ENCODE assay signal across 29 mouse cellular contexts in the genomic region with DNA sequence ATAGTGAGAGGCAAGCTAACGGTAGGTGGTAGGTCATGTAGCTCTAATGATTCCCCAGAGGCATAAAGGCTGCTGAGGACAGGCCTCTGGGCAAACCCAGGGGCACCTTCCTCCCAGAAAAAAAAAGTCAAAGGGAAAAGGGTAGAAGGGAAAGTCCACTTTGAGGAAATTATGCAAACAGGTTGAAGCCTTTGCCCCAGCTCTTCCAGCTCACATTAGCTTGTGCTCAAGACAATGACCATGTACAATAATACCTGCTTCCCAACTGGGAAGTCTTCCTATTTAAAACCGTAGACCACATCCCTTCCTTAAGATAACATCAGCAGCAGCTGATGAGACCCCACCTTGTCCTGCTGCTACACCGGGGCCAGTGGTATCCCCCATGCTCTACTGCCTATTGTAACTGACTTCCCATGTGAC.
DNase-seq lines count a peak whose midpoint lies in the region; ATAC-seq and TF ChIP-seq lines count a peak whose summit lies in the region.
"Had no signal": no experiment of that assay in that cellular context is flagged by ENCODE, and none has a peak within 500 bp of the region (broad histone marks: within the 10 kb centered on the region; RNA-seq: fewer than 3 reads in every experiment).

No protein-coding gene starts in this region.

- H3K27ac ChIP-seq in heart, adult 2 months = peak overlapping the region; percentile 71
- H3K27ac ChIP-seq in kidney, embryonic 15.5 days = no peak overlapping the region
- H3K27ac ChIP-seq in liver, adult 2 months (replicated peaks; ENCODE audit: insufficient read depth, low read depth, low read length) = no peak overlapping the region
- no peak overlapping the region for H3K27ac ChIP-seq in left cerebral cortex, adult 2 months
- H3K27ac ChIP-seq: embryonic facial prominence, embryonic 12.5 days; forebrain, embryonic 15.5 days; hindbrain, embryonic 10.5 days; hindbrain, embryonic 15.5 days; limb, embryonic 12.5 days; liver, embryonic 12.5 days; macrophage; neural tube, embryonic 15.5 days; stomach, embryonic 15.5 days had no signal

- no peaks in the 10 kb centered on the region for H3K9me3 ChIP-seq in kidney, embryonic 15.5 days (replicated peaks)
- H3K9me3 ChIP-seq: embryonic facial prominence, embryonic 12.5 days; forebrain, embryonic 15.5 days; hindbrain, embryonic 10.5 days; hindbrain, embryonic 15.5 days; limb, embryonic 12.5 days; liver, embryonic 12.5 days; neural tube, embryonic 15.5 days; stomach, embryonic 15.5 days had no signal

- no peak; the same call in 1 of the 2 replicates for TF ChIP-seq POLR2A in heart, adult 2 months (IDR thresholded peaks at IDR 0.05; ENCODE audit: insufficient read depth, low read depth, low read length)
- no peak for TF ChIP-seq POLR2A in liver, adult 2 months (IDR thresholded peaks at IDR 0.05; ENCODE audit: extremely low read depth, insufficient read depth, low read length)

- no peak overlapping the region for H3K9ac ChIP-seq in heart, adult 2 months (ENCODE audit: low read depth, low read length)
- no peak overlapping the region for H3K9ac ChIP-seq in kidney, embryonic 15.5 days
- no peak overlapping the region for H3K9ac ChIP-seq in liver, adult 2 months (ENCODE audit: low read depth, low read length)
- H3K9ac ChIP-seq: embryonic facial prominence, embryonic 12.5 days; forebrain, embryonic 15.5 days; hindbrain, embryonic 15.5 days; limb, embryonic 12.5 days; liver, embryonic 12.5 days; liver, postnatal 0 days; neural tube, embryonic 15.5 days; stomach, embryonic 15.5 days had no signal

- WGBS in heart, adult 2 months = 44% methylated on average over 3 of the region's 3 CpGs
- 44% methylated on average over 3 of the region's 3 CpGs for WGBS in kidney, embryonic 15.5 days
- 71% methylated on average over 3 of the region's 3 CpGs for WGBS in liver, adult 2 months

- DNase-seq in heart, adult 2 months = peak in 1 of 2 experiments; percentile 56
- DNase-seq in heart, postnatal 4 days = no peak
- DNase-seq in kidney, adult 11 months = peak; percentile 44
- DNase-seq in liver, adult 2 months (ENCODE audit: extremely low read depth, low read depth, low spot score) = peak; percentile 74
- DNase-seq in liver (no peak), adipocyte (ENCODE audit: low spot score) (peak; percentile 74)
- no peak for DNase-seq in left cerebral cortex, adult 2 months (ENCODE audit: extremely low spot score in 1 of 2, low spot score in 2 of 2)
- DNase-seq: adrenal gland, adult 8-10 months; cerebellum, adult 11-12 months; cerebellum, adult 9-11 months; embryo, embryonic 11 days; layer of hippocampus, adult 9-11 months; liver, postnatal 0 days; lung, postnatal 10 days; midbrain, embryonic 14.5 days; right cerebral cortex, postnatal 25 days had no signal

- intact Hi-C loops in heart, adult 2 months (cut with DNase I) = loop anchor here (1.0 kb wide), 1 partner anchor 8 kb away; no protein-coding TSS in a partner anchor
- intact Hi-C loops in left cerebral cortex, adult 2 months (cut with DNase I) = no loop called here

- TF ChIP-seq EP300 in heart, adult 2 months (IDR thresholded peaks at IDR 0.05; ENCODE audit: insufficient read depth, low read depth, low read length) = peak; percentile 86

- peaks cover 2% of the 10 kb centered on the region; the same call in 1 of the 2 replicates for H3K27me3 ChIP-seq in heart, adult 2 months (ENCODE audit: control insufficient read depth, insufficient read depth, low read length)
- H3K27me3 ChIP-seq in kidney, embryonic 15.5 days = no peaks in the 10 kb centered on the region
- H3K27me3 ChIP-seq in liver, adult 2 months (ENCODE audit: control insufficient read depth, insufficient read depth, low read length) = no peaks in the 10 kb centered on the region
- H3K27me3 ChIP-seq: embryonic facial prominence, embryonic 12.5 days; forebrain, embryonic 15.5 days; hindbrain, embryonic 15.5 days; liver, embryonic 12.5 days; neural tube, embryonic 15.5 days; stomach, embryonic 15.5 days had no signal

- no peaks in the 10 kb centered on the region; the same call in 1 of the 2 replicates for H3K79me2 ChIP-seq in heart, adult 2 months (replicated peaks; ENCODE audit: control insufficient read depth, insufficient read depth, low read length)
- no peaks in the 10 kb centered on the region for H3K79me2 ChIP-seq in liver, adult 2 months (ENCODE audit: control insufficient read depth, insufficient read depth, low read length)

- no peak overlapping the region for H3K4me3 ChIP-seq in heart, adult 2 months
- no peak overlapping the region for H3K4me3 ChIP-seq in kidney, embryonic 15.5 days (replicated peaks)
- H3K4me3 ChIP-seq in liver, adult 2 months (ENCODE audit: insufficient read depth, low read depth, low read length) = no peak overlapping the region
- H3K4me3 ChIP-seq in left cerebral cortex, adult 2 months = no peak overlapping the region
- H3K4me3 ChIP-seq: embryonic facial prominence, embryonic 12.5 days; forebrain, embryonic 15.5 days; hindbrain, embryonic 10.5 days; hindbrain, embryonic 15.5 days; limb, embryonic 12.5 days; liver, embryonic 12.5 days; neural tube, embryonic 15.5 days; stomach, embryonic 15.5 days had no signal

- H3K36me3 ChIP-seq in heart, adult 2 months (ENCODE audit: control insufficient read depth, insufficient read depth, low read length) = no peaks in the 10 kb centered on the region; the same call in 1 of the 2 replicates
- no peaks in the 10 kb centered on the region for H3K36me3 ChIP-seq in kidney, embryonic 15.5 days
- no peaks in the 10 kb centered on the region for H3K36me3 ChIP-seq in liver, adult 2 months (ENCODE audit: control insufficient read depth, insufficient read depth, low read length)
- H3K36me3 ChIP-seq: embryonic facial prominence, embryonic 12.5 days; forebrain, embryonic 15.5 days; hindbrain, embryonic 10.5 days; hindbrain, embryonic 15.5 days; limb, embryonic 12.5 days; liver, embryonic 12.5 days; neural tube, embryonic 15.5 days; stomach, embryonic 15.5 days had no signal

- no peak for TF ChIP-seq CTCF in heart, adult 2 months (IDR thresholded peaks at IDR 0.05)
- TF ChIP-seq CTCF in liver, adult 2 months (IDR thresholded peaks at IDR 0.05; ENCODE audit: low read depth, low read length) = no peak
- TF ChIP-seq CTCF in left cerebral cortex, adult 2 months (IDR thresholded peaks at IDR 0.05) = no peak

- no peak overlapping the region for H3K4me2 ChIP-seq in kidney, embryonic 15.5 days
- H3K4me2 ChIP-seq: embryonic facial prominence, embryonic 12.5 days; forebrain, embryonic 15.5 days; hindbrain, embryonic 15.5 days; limb, embryonic 12.5 days; liver, embryonic 12.5 days; neural tube, embryonic 15.5 days; stomach, embryonic 15.5 days had no signal

- H3K4me1 ChIP-seq in heart, adult 2 months (ENCODE audit: control insufficient read depth, insufficient read depth, low read length) = peaks cover 22% of the 10 kb centered on the region
- peaks cover 43% of the 10 kb centered on the region for H3K4me1 ChIP-seq in kidney, embryonic 15.5 days
- peaks cover 3% of the 10 kb centered on the region for H3K4me1 ChIP-seq in liver, adult 2 months (ENCODE audit: control insufficient read depth, insufficient read depth, low read length)

- no peak for ATAC-seq in kidney, embryonic 15.5 days (replicated peaks; ENCODE audit: low FRiP score)
- ATAC-seq: activated CD4-positive, CD25-positive, alpha-beta regulatory T cell, adult 4 months; CD4-positive, CD25-positive, alpha-beta regulatory T cell, adult 4 months; forebrain, embryonic 15.5 days; inflammation-experienced regulatory T-cells, adult 6 months; liver, embryonic 12.5 days; liver, postnatal 0 days had no signal

Comparison
In these comparisons a context has a peak if more than half of its experiments do, and no peak if none do; other contexts are left out.
1. DNase-seq: peak in kidney, adult 11 months (single experiment), liver, adult 2 months (single experiment) and adipocyte (single experiment); none in heart, postnatal 4 days (single experiment), liver (single experiment) and left cerebral cortex, adult 2 months (0 of 2).